Mouse (Mus musculus) A20 (cell line): ENCODE results near the gene Rims4.

ENCODE experiments used
- DNase-seq: peaks from one replicate; pipeline ENCODE4 v3.0.0-alpha.2; 2011; ENCODE audit warnings: low read depth, low spot score

Rims4 gene

GRCm38 (mm10) chr2:163871266-163871665, 47.2 kb downstream of the Rims4 start:
- DNase-seq = no peak

- no peak for DNase-seq
Observed at GRCm38 (mm10) chr2:163869783-163870182, 48.7 kb downstream of the Rims4 start.

GRCm38 (mm10) chr2:163866061-163866460, 52.4 kb downstream of the Rims4 start:
- no peak for DNase-seq

GRCm38 (mm10) chr2:163865311-163865710, 53.2 kb downstream of the Rims4 start:
- DNase-seq = no peak

- peak; percentile 36 for DNase-seq
Observed at GRCm38 (mm10) chr2:163858254-163858947, 60.1 kb downstream of the Rims4 start.

GRCm38 (mm10) chr2:163857233-163857632, 61.2 kb downstream of the Rims4 start:
- no peak for DNase-seq

- no peak for DNase-seq
Observed at GRCm38 (mm10) chr2:163853461-163853901, 65.0 kb downstream of the Rims4 start, which contains the start of gene Kcnk15. Kcnk15 (plus strand) TSS chr2:163853651.

- no peak for DNase-seq
Observed at GRCm38 (mm10) chr2:163842043-163842442, 76.4 kb downstream of the Rims4 start.

- DNase-seq = no peak
Observed at GRCm38 (mm10) chr2:163839519-163839918, 79.0 kb downstream of the Rims4 start.

GRCm38 (mm10) chr2:163838043-163838442, 80.4 kb downstream of the Rims4 start:
- peak; percentile 82 for DNase-seq

- no peak for DNase-seq
Observed at GRCm38 (mm10) chr2:163831163-163831562, 87.3 kb downstream of the Rims4 start.

- no peak for DNase-seq
Observed at GRCm38 (mm10) chr2:163826494-163826893, 92.0 kb downstream of the Rims4 start.

GRCm38 (mm10) chr2:163825861-163826260, 92.6 kb downstream of the Rims4 start:
- DNase-seq = no peak

- DNase-seq = no peak
Observed at GRCm38 (mm10) chr2:163823771-163824170, 94.7 kb downstream of the Rims4 start.

- DNase-seq = peak; percentile 58
Observed at GRCm38 (mm10) chr2:163823248-163823647, 95.2 kb downstream of the Rims4 start.

- DNase-seq = no peak
Observed at GRCm38 (mm10) chr2:163820607-163821006, 97.9 kb downstream of the Rims4 start, which contains the start of gene Ccn5. Ccn5 (plus strand) TSS chr2:163820861.

- DNase-seq = no peak
Observed at GRCm38 (mm10) chr2:163814739-163815465, 103.6 kb downstream of the Rims4 start.

- no peak for DNase-seq
Observed at GRCm38 (mm10) chr2:163813077-163813476, 105.4 kb downstream of the Rims4 start.
